Mouse (Mus musculus): Measurements from ENCODE around the gene Smim22. TPM values are rescaled to one million over a fixed set of nuclear protein-coding genes. Genes with fewer than 3 reads are reported as not detected.

Smim22 gene
- polyA plus RNA-seq (2015; fragmentation: Nextera tagmentation; extraction: Ambion mirVana) = 12.5 and 15.0 TPM in 2 replicates

GRCm38 (mm10) chr16:5007067-5007466 lies at the start of gene Smim22:
TSS of gene Smim22 (plus strand) at chr16:5007288.
- peak; percentile 68 for ATAC-seq (ENCODE audit: low FRiP score, low TSS enrichment)
- Histone ChIP-seq H3K4me2 (replicated peaks; ENCODE audit: low read depth, low read length) (peak within 1 kb of the TSS; percentile 34), H3K9me3 (ENCODE audit: low read length) (no peaks in the 10 kb centered on the region), H3K4me3 (ENCODE audit: low read length) (peak within 1 kb of the TSS; percentile 14; the same call in 1 of the 2 replicates), H3K27me3 (ENCODE audit: insufficient read depth, low read length) (no peaks in the 10 kb centered on the region), H3K36me3 (ENCODE audit: insufficient read depth, low read length) (0 out of 2 replicates have a peak, but pooled peaks cover 7% of the 10 kb centered on the region), H3K9ac (replicated peaks; ENCODE audit: low read length) (peak within 1 kb of the TSS; percentile 5; the same call in 1 of the 2 replicates), H3K27ac (ENCODE audit: low read length) (no peak within 1 kb of the TSS), H3K4me1 (ENCODE audit: insufficient read depth, low read length) (peaks cover 4% of the 10 kb centered on the region)
- 42% methylated on average over 5 of the region's 5 CpGs for WGBS

- H3K4me1 ChIP-seq (ENCODE audit: insufficient read depth, low read length) = peaks cover 3% of the 10 kb centered on the region; the same call in 1 of the 2 replicates
- ATAC-seq (ENCODE audit: low FRiP score, low TSS enrichment) = no peak
- no peaks in the 10 kb centered on the region for H3K9me3 ChIP-seq (ENCODE audit: low read length)
- H3K27ac ChIP-seq (ENCODE audit: low read length) = no peak overlapping the region
- H3K4me2 ChIP-seq (replicated peaks; ENCODE audit: low read depth, low read length) = no peak overlapping the region
- peaks cover 29% of the 10 kb centered on the region for H3K36me3 ChIP-seq (ENCODE audit: insufficient read depth, low read length)
- H3K9ac ChIP-seq (replicated peaks; ENCODE audit: low read length) = no peak overlapping the region
- WGBS = 77% methylated on average over 3 of the region's 3 CpGs
- H3K27me3 ChIP-seq (ENCODE audit: insufficient read depth, low read length) = no peaks in the 10 kb centered on the region
- H3K4me3 ChIP-seq (ENCODE audit: low read length) = no peak overlapping the region
These were observed 49.6 kb upstream of the Smim22 start for GRCm38 (mm10) chr16:4957446-4957845.

GRCm38 (mm10) chr16:4960260-4960659 lies 46.8 kb upstream of the Smim22 start:
- no peak overlapping the region for H3K9ac ChIP-seq (replicated peaks; ENCODE audit: low read length)
- no peaks in the 10 kb centered on the region for H3K9me3 ChIP-seq (ENCODE audit: low read length)
- peaks cover 12% of the 10 kb centered on the region; the same call in 1 of the 2 replicates for H3K36me3 ChIP-seq (ENCODE audit: insufficient read depth, low read length)
- WGBS = 94% methylated on average over 8 of the region's 8 CpGs
- no peak for ATAC-seq (ENCODE audit: low FRiP score, low TSS enrichment)
- no peak overlapping the region for H3K4me3 ChIP-seq (ENCODE audit: low read length)
- H3K27ac ChIP-seq (ENCODE audit: low read length) = no peak overlapping the region
- H3K4me1 ChIP-seq (ENCODE audit: insufficient read depth, low read length) = peaks cover 18% of the 10 kb centered on the region
- H3K27me3 ChIP-seq (ENCODE audit: insufficient read depth, low read length) = no peaks in the 10 kb centered on the region
- H3K4me2 ChIP-seq (replicated peaks; ENCODE audit: low read depth, low read length) = no peak overlapping the region

GRCm38 (mm10) chr16:4963346-4963745 lies 43.7 kb upstream of the Smim22 start:
- Histone ChIP-seq H3K4me2 (replicated peaks; ENCODE audit: low read depth, low read length) (peak overlapping the region; percentile 86), H3K9me3 (ENCODE audit: low read length) (no peaks in the 10 kb centered on the region), H3K9ac (replicated peaks; ENCODE audit: low read length) (peak overlapping the region; percentile 79), H3K27me3 (ENCODE audit: insufficient read depth, low read length) (no peaks in the 10 kb centered on the region), H3K36me3 (ENCODE audit: insufficient read depth, low read length) (no peaks in the 10 kb centered on the region; the same call in 1 of the 2 replicates), H3K4me1 (ENCODE audit: insufficient read depth, low read length) (peaks cover 20% of the 10 kb centered on the region), H3K27ac (ENCODE audit: low read length) (no peak overlapping the region), H3K4me3 (ENCODE audit: low read length) (peak overlapping the region; percentile 75)
- WGBS = 39% methylated on average over 9 of the region's 9 CpGs
- no peak for ATAC-seq (ENCODE audit: low FRiP score, low TSS enrichment)

- Histone ChIP-seq H3K9ac (replicated peaks; ENCODE audit: low read length) (peak within 1 kb of the TSS; percentile 79), H3K4me2 (replicated peaks; ENCODE audit: low read depth, low read length) (peak within 1 kb of the TSS; percentile 86), H3K4me3 (ENCODE audit: low read length) (peak within 1 kb of the TSS; percentile 75), H3K27ac (ENCODE audit: low read length) (peak within 1 kb of the TSS; percentile 78), H3K27me3 (ENCODE audit: insufficient read depth, low read length) (no peaks in the 10 kb centered on the region), H3K36me3 (ENCODE audit: insufficient read depth, low read length) (no peaks in the 10 kb centered on the region; the same call in 1 of the 2 replicates), H3K4me1 (ENCODE audit: insufficient read depth, low read length) (peaks cover 20% of the 10 kb centered on the region), H3K9me3 (ENCODE audit: low read length) (no peaks in the 10 kb centered on the region)
- under 1% methylated on average over 72 of the region's 76 CpGs for WGBS
- ATAC-seq (ENCODE audit: low FRiP score, low TSS enrichment) = peak; percentile 98
These were observed 43.0 kb upstream of the Smim22 start, which contains the start of gene Anks3 for GRCm38 (mm10) chr16:4963797-4964709. TSS of gene Anks3 (minus strand) at chr16:4964205.

- Histone ChIP-seq H3K27me3 (ENCODE audit: insufficient read depth, low read length) (no peaks in the 10 kb centered on the region), H3K4me1 (ENCODE audit: insufficient read depth, low read length) (peaks cover 20% of the 10 kb centered on the region), H3K9me3 (ENCODE audit: low read length) (no peaks in the 10 kb centered on the region), H3K9ac (replicated peaks; ENCODE audit: low read length) (peak overlapping the region; percentile 79), H3K4me2 (replicated peaks; ENCODE audit: low read depth, low read length) (peak overlapping the region; percentile 86), H3K4me3 (ENCODE audit: low read length) (peak overlapping the region; percentile 75), H3K27ac (ENCODE audit: low read length) (peak overlapping the region; percentile 78), H3K36me3 (ENCODE audit: insufficient read depth, low read length) (no peaks in the 10 kb centered on the region; the same call in 1 of the 2 replicates)
- ATAC-seq (ENCODE audit: low FRiP score, low TSS enrichment) = no peak; the same call in 1 of the 2 replicates
- WGBS = 21% methylated on average over 13 of the region's 13 CpGs
These were observed 42.2 kb upstream of the Smim22 start for GRCm38 (mm10) chr16:4964731-4965391.

- no peak for ATAC-seq (ENCODE audit: low FRiP score, low TSS enrichment)
- no peak overlapping the region for H3K4me2 ChIP-seq (replicated peaks; ENCODE audit: low read depth, low read length)
- peak overlapping the region; percentile 75; the same call in 1 of the 2 replicates for H3K4me3 ChIP-seq (ENCODE audit: low read length)
- H3K9me3 ChIP-seq (ENCODE audit: low read length) = no peaks in the 10 kb centered on the region
- H3K4me1 ChIP-seq (ENCODE audit: insufficient read depth, low read length) = peaks cover 20% of the 10 kb centered on the region
- no peak overlapping the region for H3K9ac ChIP-seq (replicated peaks; ENCODE audit: low read length)
- H3K27ac ChIP-seq (ENCODE audit: low read length) = no peak overlapping the region
- no peaks in the 10 kb centered on the region for H3K27me3 ChIP-seq (ENCODE audit: insufficient read depth, low read length)
- 91% methylated on average over 8 of the region's 8 CpGs for WGBS
- no peaks in the 10 kb centered on the region for H3K36me3 ChIP-seq (ENCODE audit: insufficient read depth, low read length)
These were observed 41.5 kb upstream of the Smim22 start for GRCm38 (mm10) chr16:4965392-4966129.

- Histone ChIP-seq H3K27me3 (ENCODE audit: insufficient read depth, low read length) (no peaks in the 10 kb centered on the region), H3K36me3 (ENCODE audit: insufficient read depth, low read length) (no peaks in the 10 kb centered on the region), H3K4me3 (ENCODE audit: low read length) (no peak overlapping the region), H3K9ac (replicated peaks; ENCODE audit: low read length) (no peak overlapping the region), H3K4me2 (replicated peaks; ENCODE audit: low read depth, low read length) (no peak overlapping the region), H3K27ac (ENCODE audit: low read length) (no peak overlapping the region), H3K4me1 (ENCODE audit: insufficient read depth, low read length) (peaks cover 7% of the 10 kb centered on the region), H3K9me3 (ENCODE audit: low read length) (no peaks in the 10 kb centered on the region)
- ATAC-seq (ENCODE audit: low FRiP score, low TSS enrichment) = no peak
- 74% methylated on average over 3 of the region's 3 CpGs for WGBS
These were observed 38.7 kb upstream of the Smim22 start for GRCm38 (mm10) chr16:4968426-4968825.

All from kidney, embryonic 16.5 days (tissue).